Mouse (Mus musculus) telencephalon, adult 2 months (tissue): ENCODE measurements around the gene Nelfa.
"Not testable (repeated sequence)": the region's sequence is repeated elsewhere in the genome, so short reads cannot be mapped to it uniquely, and the experiment has no call there.

Experiments used
- DNase-seq: peaks from one replicate; pipeline ENCODE4 v3.0.0-alpha.2; 2011; ENCODE audit warnings: low read depth, low spot score

The Nelfa gene

GRCm38 (mm10) chr5:33919466-33919865, 16.7 kb downstream of the Nelfa start:
- peak; percentile 45 for DNase-seq

- not testable (repeated sequence) for DNase-seq
Measured at GRCm38 (mm10) chr5:33916616-33917015, 19.6 kb downstream of the Nelfa start.

- not testable (repeated sequence) for DNase-seq
Measured at GRCm38 (mm10) chr5:33915031-33915430, 21.2 kb downstream of the Nelfa start.

GRCm38 (mm10) chr5:33903176-33903575, 33.0 kb downstream of the Nelfa start:
- DNase-seq: no peak

GRCm38 (mm10) chr5:33902696-33903095, 33.5 kb downstream of the Nelfa start:
- no peak for DNase-seq

- no peak for DNase-seq
Measured at GRCm38 (mm10) chr5:33901278-33901677, 34.9 kb downstream of the Nelfa start.

GRCm38 (mm10) chr5:33900701-33901263, 35.4 kb downstream of the Nelfa start:
- DNase-seq: no peak

GRCm38 (mm10) chr5:33900101-33900500, 36.1 kb downstream of the Nelfa start:
- DNase-seq: no peak

GRCm38 (mm10) chr5:33899245-33899644, 37.0 kb downstream of the Nelfa start:
- DNase-seq: no peak

GRCm38 (mm10) chr5:33898671-33899070, 37.5 kb downstream of the Nelfa start:
- DNase-seq: no peak

GRCm38 (mm10) chr5:33897158-33897557, 39.1 kb downstream of the Nelfa start:
- no peak for DNase-seq

- DNase-seq: no peak
Measured at GRCm38 (mm10) chr5:33895116-33895515, 41.1 kb downstream of the Nelfa start.

GRCm38 (mm10) chr5:33893406-33893805, 42.8 kb downstream of the Nelfa start:
- DNase-seq: no peak

GRCm38 (mm10) chr5:33881118-33881517, 55.1 kb downstream of the Nelfa start:
- DNase-seq: no peak

- DNase-seq: no peak
Measured at GRCm38 (mm10) chr5:33875472-33875871, 60.7 kb downstream of the Nelfa start.

- no peak for DNase-seq
Measured at GRCm38 (mm10) chr5:33857693-33858092, 78.5 kb downstream of the Nelfa start.

GRCm38 (mm10) chr5:33854019-33854418, 82.2 kb downstream of the Nelfa start:
- no peak for DNase-seq

- no peak for DNase-seq
Measured at GRCm38 (mm10) chr5:33853086-33853485, 83.1 kb downstream of the Nelfa start.

GRCm38 (mm10) chr5:33851466-33851865, 84.7 kb downstream of the Nelfa start:
- no peak for DNase-seq
